Mouse (Mus musculus) megakaryocyte, embryonic 14.5 days (primary cell): Measurements from ENCODE around the gene Gm28635.

Experiments used
- FLI1 ChIP-seq: IDR thresholded peaks from 2 replicates; pipeline ENCODE4 v1.6.1; 2012; ENCODE audit warnings: low read length, inconsistent platforms, mixed read lengths
- GATA1 ChIP-seq: IDR thresholded peaks from 3 replicates; pipeline ENCODE4 v1.6.1; 2012; ENCODE audit warnings: mixed read lengths, low read length, inconsistent platforms, borderline replicate concordance

DNA sequence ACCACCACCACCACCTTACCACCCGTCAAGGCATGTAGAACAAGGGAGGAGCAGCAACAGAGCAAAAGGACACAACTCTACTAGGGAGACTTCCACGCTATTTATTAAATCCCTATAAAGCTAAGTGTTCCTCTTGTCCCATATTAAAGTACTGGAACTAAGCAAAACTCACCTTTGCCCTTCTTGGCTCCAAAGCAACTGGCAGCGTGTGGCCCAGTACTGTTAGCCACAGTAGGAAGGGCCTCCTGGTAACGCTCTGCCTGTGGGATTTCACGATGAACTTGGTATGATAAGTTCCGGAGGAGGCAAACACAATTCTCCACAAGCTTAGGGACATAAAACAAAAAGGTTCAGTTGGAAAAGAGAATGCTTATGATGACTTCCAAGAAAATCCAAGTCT, 65.1 kb downstream of the Gm28635 start:
- TF ChIP-seq GATA1 (no peak), FLI1 (no peak)
